Mouse (Mus musculus): ENCODE measurements around the gene Ptger4. TPM values are rescaled to one million over a fixed set of nuclear protein-coding genes. Genes with fewer than 3 reads are reported as not detected.

Gene Ptger4
- polyA plus RNA-seq, 1 experiment from 2014 or later: 6.3 TPM

DNA sequence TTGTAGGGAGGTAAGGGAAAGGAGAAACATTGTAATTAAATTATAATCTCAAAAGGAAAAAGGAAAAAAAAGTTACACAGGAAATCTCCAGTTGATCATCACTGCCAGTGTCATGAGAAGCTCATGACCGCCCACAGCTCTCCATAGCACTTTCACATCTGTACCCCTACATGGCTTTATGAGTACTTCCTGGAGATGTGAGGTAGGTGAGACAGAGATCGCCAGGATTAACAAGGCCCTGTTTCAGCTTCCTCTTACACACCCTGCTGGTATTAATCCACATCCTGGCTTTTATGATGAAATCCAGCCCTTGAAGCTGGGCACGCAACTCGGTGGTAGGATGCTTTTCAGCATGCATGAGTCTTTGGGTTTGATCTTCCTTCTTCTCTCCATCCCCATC is 6.2 kb upstream of the Ptger4 start:
- DNase-seq (ENCODE audit: low spot score): no peak
- WGBS: 71% methylated on average over 4 of the region's 4 CpGs
- no peaks in the 10 kb centered on the region for H3K27me3 ChIP-seq (ENCODE audit: control insufficient read depth, insufficient read depth, low read length)
- no peaks in the 10 kb centered on the region for H3K4me1 ChIP-seq (replicated peaks; ENCODE audit: control insufficient read depth, insufficient read depth)
- no peak overlapping the region for H3K4me2 ChIP-seq (replicated peaks; ENCODE audit: low read depth)
- H3K27ac ChIP-seq (replicated peaks): no peak overlapping the region
- no peaks in the 10 kb centered on the region for H3K36me3 ChIP-seq (ENCODE audit: control insufficient read depth, insufficient read depth, low read length)
- no peak for ATAC-seq (ENCODE audit: low FRiP score, low TSS enrichment)
- no peak overlapping the region for H3K9ac ChIP-seq (ENCODE audit: low read length)
- no peak overlapping the region for H3K4me3 ChIP-seq (ENCODE audit: low read depth, low read length)
- no peaks in the 10 kb centered on the region for H3K9me3 ChIP-seq (ENCODE audit: control insufficient read depth, low read length)
- no peak for TF ChIP-seq CTCF (IDR thresholded peaks at IDR 0.05; ENCODE audit: low read depth)
- no peak for TF ChIP-seq EP300 (optimal IDR thresholded peaks at IDR 0.05)

DNA sequence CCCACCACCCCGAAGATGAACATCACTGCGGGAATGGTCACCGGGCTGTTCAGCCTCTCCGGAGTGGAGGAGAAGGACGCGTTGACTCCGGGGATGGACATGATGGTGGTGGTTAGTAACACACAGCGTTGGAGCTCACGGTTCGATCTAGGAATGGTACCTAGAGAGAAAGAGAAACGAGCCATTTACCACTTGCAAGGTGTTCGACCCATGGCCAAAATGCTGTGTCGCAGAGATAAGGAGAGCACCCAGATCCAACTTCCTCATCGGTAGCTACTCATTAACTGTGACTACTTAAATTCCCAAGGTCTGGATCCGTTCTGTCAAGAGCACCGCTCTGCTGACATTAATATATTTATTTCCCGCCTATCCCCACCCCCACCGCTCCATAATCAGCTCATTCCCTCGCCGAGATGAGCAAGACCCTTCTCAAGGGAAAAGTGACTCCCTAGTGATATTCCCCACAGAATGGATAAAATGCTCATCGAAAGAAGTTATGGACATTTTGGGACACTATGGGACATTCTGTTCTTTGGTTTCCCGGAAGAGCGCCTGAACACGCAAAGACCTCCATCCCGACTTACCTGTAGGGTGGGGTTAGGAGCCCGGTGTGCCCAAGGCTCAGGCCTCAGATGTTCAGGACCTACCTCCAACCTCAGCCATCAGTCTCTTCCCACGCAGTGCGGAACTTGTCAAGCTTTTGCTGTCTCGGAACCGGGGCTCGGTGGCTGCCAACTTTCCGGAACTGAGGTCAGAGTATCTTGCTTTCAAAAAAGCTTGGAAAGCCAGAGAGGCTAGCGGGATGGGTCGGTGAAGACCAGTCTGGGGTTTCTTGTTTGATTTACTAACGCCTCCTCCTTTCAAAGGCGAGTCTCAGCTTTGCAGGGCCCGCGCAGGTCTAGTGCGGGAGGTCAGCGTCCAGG is 690 bp downstream of the Ptger4 start:
- Histone ChIP-seq H3K27ac (replicated peaks) (peak overlapping the region; percentile 63; the same call in 1 of the 2 replicates), H3K9ac (ENCODE audit: low read length) (peak overlapping the region; percentile 64), H3K4me3 (ENCODE audit: low read depth, low read length) (peak overlapping the region; percentile 62), H3K9me3 (ENCODE audit: control insufficient read depth, low read length) (no peaks in the 10 kb centered on the region), H3K27me3 (ENCODE audit: control insufficient read depth, insufficient read depth, low read length) (no peaks in the 10 kb centered on the region), H3K36me3 (ENCODE audit: control insufficient read depth, insufficient read depth, low read length) (no peaks in the 10 kb centered on the region), H3K4me1 (replicated peaks; ENCODE audit: control insufficient read depth, insufficient read depth) (peaks cover 12% of the 10 kb centered on the region; the same call in 1 of the 2 replicates), H3K4me2 (replicated peaks; ENCODE audit: low read depth) (peak overlapping the region; percentile 98)
- ATAC-seq (ENCODE audit: low FRiP score, low TSS enrichment) (no peak; the same call in 1 of the 2 replicates), DNase-seq (ENCODE audit: low spot score) (peak; percentile 21)
- TF ChIP-seq CTCF (IDR thresholded peaks at IDR 0.05; ENCODE audit: low read depth) (no peak), EP300 (optimal IDR thresholded peaks at IDR 0.05) (no peak)
- 6% methylated on average over 40 of the region's 40 CpGs for WGBS

DNA sequence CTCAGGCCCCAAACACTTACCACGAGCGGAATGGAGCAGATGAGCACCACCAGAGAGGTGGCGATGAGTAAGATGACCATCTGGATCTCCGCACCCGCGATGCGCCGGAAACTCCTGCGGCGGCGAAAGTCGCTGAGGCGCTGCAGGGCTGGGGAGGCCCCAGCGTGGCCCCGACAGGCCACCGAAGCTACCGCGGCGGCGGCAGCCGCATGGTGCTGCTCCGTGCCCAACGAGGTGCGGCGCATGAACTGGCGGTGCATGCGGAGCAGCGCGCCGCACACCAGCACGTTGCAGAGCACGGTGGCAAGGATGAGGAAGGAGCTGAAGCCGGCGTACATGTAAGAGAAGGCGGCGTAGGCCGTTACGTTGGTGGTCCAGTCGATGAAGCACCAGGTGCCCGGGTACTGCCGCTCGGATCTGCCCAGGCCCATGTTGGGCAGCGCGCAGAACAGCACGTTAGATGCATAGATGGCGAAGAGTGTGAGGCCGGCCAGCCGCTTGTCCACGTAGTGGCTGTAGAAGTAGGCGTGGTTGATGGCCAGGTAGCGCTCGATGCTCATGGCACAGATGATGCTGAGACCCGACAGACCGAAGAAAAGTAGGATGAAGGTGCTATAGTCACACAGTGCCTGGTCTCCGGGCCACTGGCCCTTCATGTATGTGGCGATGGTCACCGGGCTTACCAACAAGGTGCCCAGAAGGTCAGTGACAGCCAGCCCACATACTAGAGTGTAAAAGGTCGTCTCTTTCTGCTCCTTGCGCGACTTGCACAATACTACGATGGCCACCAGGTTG is 1.5 kb downstream of the Ptger4 start:
- ATAC-seq (ENCODE audit: low FRiP score, low TSS enrichment) (peak; percentile 36; the same call in 1 of the 2 replicates), DNase-seq (ENCODE audit: low spot score) (peak; percentile 36)
- Histone ChIP-seq H3K27me3 (ENCODE audit: control insufficient read depth, insufficient read depth, low read length) (no peaks in the 10 kb centered on the region), H3K9ac (ENCODE audit: low read length) (peak overlapping the region; percentile 63), H3K9me3 (ENCODE audit: control insufficient read depth, low read length) (no peaks in the 10 kb centered on the region), H3K27ac (replicated peaks) (peak overlapping the region; percentile 49; the same call in 1 of the 2 replicates), H3K36me3 (ENCODE audit: control insufficient read depth, insufficient read depth, low read length) (no peaks in the 10 kb centered on the region), H3K4me3 (ENCODE audit: low read depth, low read length) (peak overlapping the region; percentile 62), H3K4me1 (replicated peaks; ENCODE audit: control insufficient read depth, insufficient read depth) (peaks cover 12% of the 10 kb centered on the region; the same call in 1 of the 2 replicates), H3K4me2 (replicated peaks; ENCODE audit: low read depth) (peak overlapping the region; percentile 98)
- 4% methylated on average over 59 of the region's 61 CpGs for WGBS
- TF ChIP-seq EP300 (optimal IDR thresholded peaks at IDR 0.05): no peak
- TF ChIP-seq CTCF (IDR thresholded peaks at IDR 0.05; ENCODE audit: low read depth): no peak

DNA sequence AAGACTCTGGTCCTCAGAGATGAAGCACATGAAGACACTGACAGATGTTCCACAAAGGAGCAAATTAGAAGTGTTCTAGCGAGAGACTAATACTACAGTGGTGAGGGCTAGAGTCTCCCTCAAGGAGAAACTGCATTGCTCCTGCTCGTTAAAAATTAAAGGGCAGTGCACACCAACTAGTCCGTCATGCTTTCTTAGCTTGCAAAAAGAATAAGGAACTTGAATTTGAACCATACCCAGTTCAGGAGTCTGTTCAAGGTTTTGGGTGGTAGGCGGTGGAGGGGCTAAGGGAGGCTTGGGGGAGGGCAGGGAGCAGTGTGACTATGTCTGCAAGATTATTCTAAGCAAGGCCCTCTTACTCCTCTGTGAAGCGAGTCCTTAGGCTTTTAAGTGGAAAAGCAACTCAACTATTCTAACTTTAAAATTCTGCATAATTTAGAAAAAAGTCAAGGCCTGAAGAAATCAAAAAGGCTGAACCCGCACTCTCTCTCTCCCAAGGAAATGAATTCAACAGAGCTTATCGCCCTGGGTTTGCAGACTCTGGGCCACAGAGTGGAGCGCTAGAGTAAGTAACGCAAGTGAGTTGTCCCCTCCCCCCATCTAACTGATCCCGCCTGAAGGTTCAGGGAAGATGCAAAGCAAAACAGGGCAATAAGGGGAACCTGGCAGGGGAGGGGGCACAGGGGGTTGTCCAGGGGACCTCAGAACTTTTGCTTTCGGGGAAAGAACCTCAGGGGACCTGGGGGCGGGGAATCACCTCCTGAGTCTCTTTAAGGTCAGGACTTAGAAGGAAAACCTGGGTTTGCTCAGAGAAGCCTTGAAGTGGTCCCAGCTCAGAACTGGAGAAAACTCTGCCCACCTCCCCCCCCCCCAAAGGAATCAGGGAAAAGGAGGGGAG is 2.4 kb downstream of the Ptger4 start:
- DNase-seq (ENCODE audit: low spot score): peak; percentile 50
- Histone ChIP-seq H3K36me3 (ENCODE audit: control insufficient read depth, insufficient read depth, low read length) (no peaks in the 10 kb centered on the region), H3K27ac (replicated peaks) (peak overlapping the region; percentile 49; the same call in 1 of the 2 replicates), H3K4me2 (replicated peaks; ENCODE audit: low read depth) (peak overlapping the region; percentile 98), H3K27me3 (ENCODE audit: control insufficient read depth, insufficient read depth, low read length) (no peaks in the 10 kb centered on the region), H3K9me3 (ENCODE audit: control insufficient read depth, low read length) (no peaks in the 10 kb centered on the region), H3K9ac (ENCODE audit: low read length) (peak overlapping the region; percentile 63), H3K4me1 (replicated peaks; ENCODE audit: control insufficient read depth, insufficient read depth) (peaks cover 12% of the 10 kb centered on the region; the same call in 1 of the 2 replicates), H3K4me3 (ENCODE audit: low read depth, low read length) (peak overlapping the region; percentile 62)
- 44% methylated on average over 12 of the region's 12 CpGs for WGBS
- no peak for ATAC-seq (ENCODE audit: low FRiP score, low TSS enrichment)
- TF ChIP-seq CTCF (IDR thresholded peaks at IDR 0.05; ENCODE audit: low read depth) (peak; percentile 60), EP300 (optimal IDR thresholded peaks at IDR 0.05) (no peak)

DNA sequence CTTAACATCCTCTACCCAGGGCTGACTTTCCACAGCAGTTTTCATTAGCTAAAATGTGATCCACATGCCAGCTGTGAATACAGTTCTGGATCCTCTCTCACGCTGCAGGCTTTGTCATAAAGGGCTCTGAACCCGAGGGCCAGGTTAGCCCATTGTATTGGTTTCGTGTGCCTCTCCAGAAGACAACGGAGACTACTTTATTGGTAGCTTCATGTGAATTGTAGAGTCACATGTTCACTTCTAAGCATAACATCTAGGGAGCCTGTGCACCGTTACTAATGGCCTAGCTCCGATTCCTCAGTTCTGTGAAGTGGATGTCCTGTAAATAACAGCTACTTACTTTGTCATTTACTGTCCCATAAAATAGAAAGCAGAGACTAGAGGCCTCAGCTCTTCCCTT is 3.6 kb downstream of the Ptger4 start:
- H3K36me3 ChIP-seq (ENCODE audit: control insufficient read depth, insufficient read depth, low read length): no peaks in the 10 kb centered on the region
- H3K9ac ChIP-seq (ENCODE audit: low read length): no peak overlapping the region
- no peaks in the 10 kb centered on the region for H3K9me3 ChIP-seq (ENCODE audit: control insufficient read depth, low read length)
- peaks cover 12% of the 10 kb centered on the region; the same call in 1 of the 2 replicates for H3K4me1 ChIP-seq (replicated peaks; ENCODE audit: control insufficient read depth, insufficient read depth)
- H3K4me3 ChIP-seq (ENCODE audit: low read depth, low read length): peak overlapping the region; percentile 62; the same call in 1 of the 2 replicates
- ATAC-seq (ENCODE audit: low FRiP score, low TSS enrichment): no peak
- peak overlapping the region; percentile 9 for H3K4me2 ChIP-seq (replicated peaks; ENCODE audit: low read depth)
- no peak for DNase-seq (ENCODE audit: low spot score)
- no peaks in the 10 kb centered on the region for H3K27me3 ChIP-seq (ENCODE audit: control insufficient read depth, insufficient read depth, low read length)
- TF ChIP-seq CTCF (IDR thresholded peaks at IDR 0.05; ENCODE audit: low read depth) (no peak), EP300 (optimal IDR thresholded peaks at IDR 0.05) (no peak)
- no peak overlapping the region for H3K27ac ChIP-seq (replicated peaks)
- 72% methylated on average over 6 of the region's 6 CpGs for WGBS
